Comparison of ENCODE assay signal across 7 mouse cellular contexts in the genomic region with DNA sequence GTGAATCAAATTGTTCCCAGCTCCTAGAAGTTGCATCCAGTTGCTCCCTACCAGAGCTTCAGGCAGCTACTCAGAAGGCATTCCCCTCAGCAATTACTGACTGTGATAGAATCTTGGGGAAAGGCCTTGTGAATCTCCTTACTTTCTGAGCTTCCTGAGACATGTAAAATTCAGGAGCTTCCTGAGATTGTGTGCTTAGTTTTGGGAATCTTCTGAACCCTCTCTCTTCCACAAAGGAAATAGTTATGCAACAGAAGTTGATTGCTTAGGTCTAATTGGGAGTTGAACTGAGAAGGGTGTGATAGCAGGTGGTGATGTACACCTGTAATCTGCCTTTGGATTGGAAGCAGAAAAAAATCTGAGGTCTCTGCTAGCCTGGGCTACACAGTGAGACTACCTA. TPM values are rescaled to one million over a fixed set of nuclear protein-coding genes. Genes with fewer than 3 reads are reported as not detected.
DNase-seq lines count a peak whose midpoint lies in the region; ATAC-seq and TF ChIP-seq lines count a peak whose summit lies in the region.

Lsm14a (minus strand) TSS at position 101 of the 400 bp plus-strand sequence.

- no peaks in the 10 kb centered on the region for H3K36me3 ChIP-seq in forebrain, embryonic 12.5 days (replicated peaks)
- no peaks in the 10 kb centered on the region for H3K36me3 ChIP-seq in hindbrain, embryonic 10.5 days
- no peaks in the 10 kb centered on the region for H3K36me3 ChIP-seq in liver, embryonic 12.5 days
- no peaks in the 10 kb centered on the region for H3K36me3 ChIP-seq in stomach, postnatal 0 days (ENCODE audit: control insufficient read depth, insufficient read depth, low read length)

- ATAC-seq in forebrain, embryonic 12.5 days (ENCODE audit: low FRiP score): no peak
- ATAC-seq in liver, embryonic 12.5 days: no peak
- ATAC-seq in stomach, postnatal 0 days (ENCODE audit: low FRiP score, low TSS enrichment): no peak

- H3K27ac ChIP-seq in forebrain, embryonic 12.5 days: peak within 1 kb of the TSS; percentile 46; the same call in 1 of the 2 replicates
- no peak within 1 kb of the TSS for H3K27ac ChIP-seq in hindbrain, embryonic 10.5 days
- no peak within 1 kb of the TSS for H3K27ac ChIP-seq in liver, embryonic 12.5 days
- H3K27ac ChIP-seq in stomach, postnatal 0 days (replicated peaks): no peak within 1 kb of the TSS

- H3K4me3 ChIP-seq in forebrain, embryonic 12.5 days (replicated peaks): no peak within 1 kb of the TSS
- H3K4me3 ChIP-seq in hindbrain, embryonic 10.5 days: no peak within 1 kb of the TSS
- no peak within 1 kb of the TSS for H3K4me3 ChIP-seq in liver, embryonic 12.5 days
- H3K4me3 ChIP-seq in stomach, postnatal 0 days (ENCODE audit: low read depth, low read length): no peak within 1 kb of the TSS

- H3K4me1 ChIP-seq in forebrain, embryonic 12.5 days: peaks cover 9% of the 10 kb centered on the region
- H3K4me1 ChIP-seq in hindbrain, embryonic 10.5 days (replicated peaks): peaks cover 10% of the 10 kb centered on the region
- peaks cover 11% of the 10 kb centered on the region for H3K4me1 ChIP-seq in liver, embryonic 12.5 days
- H3K4me1 ChIP-seq in stomach, postnatal 0 days (replicated peaks; ENCODE audit: control insufficient read depth, insufficient read depth): no peaks in the 10 kb centered on the region; the same call in 1 of the 2 replicates

- no peaks in the 10 kb centered on the region for H3K9me3 ChIP-seq in forebrain, embryonic 12.5 days
- no peaks in the 10 kb centered on the region for H3K9me3 ChIP-seq in hindbrain, embryonic 10.5 days
- H3K9me3 ChIP-seq in liver, embryonic 12.5 days (replicated peaks): no peaks in the 10 kb centered on the region
- no peaks in the 10 kb centered on the region for H3K9me3 ChIP-seq in stomach, postnatal 0 days (ENCODE audit: control insufficient read depth, low read length)

- TF ChIP-seq CTCF in stomach, postnatal 0 days (IDR thresholded peaks at IDR 0.05; ENCODE audit: low read depth): no peak

- H3K4me2 ChIP-seq in forebrain, embryonic 12.5 days: no peak within 1 kb of the TSS
- no peak within 1 kb of the TSS for H3K4me2 ChIP-seq in liver, embryonic 12.5 days
- H3K4me2 ChIP-seq in stomach, postnatal 0 days (replicated peaks; ENCODE audit: low read depth): no peak within 1 kb of the TSS

- H3K27me3 ChIP-seq in forebrain, embryonic 12.5 days: no peaks in the 10 kb centered on the region
- no peaks in the 10 kb centered on the region for H3K27me3 ChIP-seq in hindbrain, embryonic 10.5 days (ENCODE audit: insufficient read depth, poor library complexity, severe bottlenecking)
- no peaks in the 10 kb centered on the region for H3K27me3 ChIP-seq in liver, embryonic 12.5 days (replicated peaks)
- no peaks in the 10 kb centered on the region for H3K27me3 ChIP-seq in stomach, postnatal 0 days (ENCODE audit: control insufficient read depth, insufficient read depth, low read length)

- no peak for DNase-seq in thymus, postnatal 0 days (ENCODE audit: low spot score)
- DNase-seq in thymus, adult 18-20 months: no peak
- DNase-seq in hindbrain, embryonic 10.5 days (ENCODE audit: low spot score): no peak
- DNase-seq in stomach, postnatal 0 days (ENCODE audit: low spot score): no peak
- no peak for DNase-seq in yolk sac, embryonic 10.5 days (ENCODE audit: low spot score)

- TF ChIP-seq EP300 in stomach, postnatal 0 days (optimal IDR thresholded peaks at IDR 0.05): no peak

- no peak within 1 kb of the TSS for H3K9ac ChIP-seq in forebrain, embryonic 12.5 days
- no peak within 1 kb of the TSS for H3K9ac ChIP-seq in liver, embryonic 12.5 days
- no peak within 1 kb of the TSS for H3K9ac ChIP-seq in stomach, postnatal 0 days (ENCODE audit: low read length)

RNA-seq across cellular contexts. Expression of gene Lsm14a, which starts in this region (rescaled TPM):
- polyA plus RNA-seq in thymus, postnatal 0 days (2015; fragmentation: Nextera tagmentation; extraction: Ambion mirVana): 93.7 and 109 TPM in 2 replicates
- polyA plus RNA-seq in forebrain, embryonic 12.5 days (2016; fragmentation: Nextera tagmentation; extraction: Ambion mirVana): 115 and 121 TPM in 2 replicates
- polyA plus RNA-seq in hindbrain, embryonic 10.5 days (2016; fragmentation: Nextera tagmentation; extraction: Ambion mirVana): 84.5 and 104 TPM in 2 replicates
- polyA plus RNA-seq in liver, embryonic 12.5 days (2016; fragmentation: Nextera tagmentation; extraction: Ambion mirVana): 64.1 and 64.3 TPM in 2 replicates
- polyA plus RNA-seq in stomach, postnatal 0 days (2015; fragmentation: Nextera tagmentation; extraction: Ambion mirVana): 47.9 and 49.4 TPM in 2 replicates
